Mouse (Mus musculus) forebrain, embryonic 14.5 days (tissue): Measurements from ENCODE around the gene Ralgps2. TPM values are rescaled to one million over a fixed set of nuclear protein-coding genes. Genes with fewer than 3 reads are reported as not detected.
A peak's percentile ranks its signal among the peaks of the same experiment; 100 is the strongest.

ENCODE experiments used
- ATAC-seq: fragments of 200-750 bp; cut with Nextera tagmentation; 2 replicates; pipeline ENCODE4 v1.8.0; 2017; ENCODE audit warnings: mild to moderate bottlenecking, moderate library complexity
- DNase-seq: peaks from one replicate; pipeline ENCODE4 v3.0.0-alpha.2; 2015; ENCODE audit warnings: low spot score
- H3K27ac ChIP-seq: fragments of 300-500 bp; sonication (generic); 2 replicates; pipeline ENCODE4 v1.5.1; 2014; ENCODE audit warnings: low read depth, mild to moderate bottlenecking, control low read depth, low read length, moderate library complexity
- H3K27me3 ChIP-seq: fragments of 300-500 bp; sonication (generic); replicated peaks from 2 replicates; pipeline ENCODE4 v1.6.1; 2014; ENCODE audit warnings: low read length, control low read depth, mixed read lengths; ENCODE audit not compliant: control insufficient read depth, insufficient read depth
- H3K36me3 ChIP-seq: fragments of 300-500 bp; sonication (generic); 2 replicates; pipeline ENCODE4 v1.6.1; 2014; ENCODE audit warnings: low read length, control low read depth; ENCODE audit not compliant: control insufficient read depth, insufficient read depth
- H3K4me1 ChIP-seq: fragments of 300-500 bp; sonication (generic); 2 replicates; pipeline ENCODE4 v1.6.1; 2014; ENCODE audit warnings: antibody characterized with exemption, low read length, control low read depth; ENCODE audit not compliant: control insufficient read depth, insufficient read depth
- H3K4me2 ChIP-seq: fragments of 300-500 bp; sonication (generic); 2 replicates; pipeline ENCODE4 v1.6.1; 2014; ENCODE audit warnings: mild to moderate bottlenecking, control low read depth, low read length
- H3K4me3 ChIP-seq: fragments of 300-500 bp; sonication (generic); 2 replicates; pipeline ENCODE4 v1.5.1; 2014; ENCODE audit warnings: low read depth, low read length, control low read depth
- H3K9ac ChIP-seq: fragments of 300-500 bp; sonication (generic); 2 replicates; pipeline ENCODE4 v1.6.1; 2014; ENCODE audit warnings: mild to moderate bottlenecking, low read length, control low read depth, moderate library complexity
- H3K9me3 ChIP-seq: fragments of 300-500 bp; sonication (generic); replicated peaks from 2 replicates; pipeline ENCODE4 v1.6.1; 2016; ENCODE audit warnings: low read length, control low read depth, mixed read lengths; ENCODE audit not compliant: control insufficient read depth
- WGBS: fragments of 180-500 bp; shearing (Covaris S2); extraction: QIAGEN DNeasy Blood & Tissue Kit; methylation state at CpG from one replicate; pipeline ENCODE4 v1.1.7; 2014; 5-methylcytosine and 5-hydroxymethylcytosine counted together
- polyA plus RNA-seq: library from polyadenylated mRNA; unstranded; fragments of >200 nt; fragmentation: Nextera tagmentation; extraction: Ambion mirVana; gene quantifications from 2 replicates; pipeline ENCODE4 v1.2.1, GENCODE M21; 2014

Ralgps2 gene
- polyA plus RNA-seq, 1 experiment from 2014 or later: 93.0 TPM

DNA sequence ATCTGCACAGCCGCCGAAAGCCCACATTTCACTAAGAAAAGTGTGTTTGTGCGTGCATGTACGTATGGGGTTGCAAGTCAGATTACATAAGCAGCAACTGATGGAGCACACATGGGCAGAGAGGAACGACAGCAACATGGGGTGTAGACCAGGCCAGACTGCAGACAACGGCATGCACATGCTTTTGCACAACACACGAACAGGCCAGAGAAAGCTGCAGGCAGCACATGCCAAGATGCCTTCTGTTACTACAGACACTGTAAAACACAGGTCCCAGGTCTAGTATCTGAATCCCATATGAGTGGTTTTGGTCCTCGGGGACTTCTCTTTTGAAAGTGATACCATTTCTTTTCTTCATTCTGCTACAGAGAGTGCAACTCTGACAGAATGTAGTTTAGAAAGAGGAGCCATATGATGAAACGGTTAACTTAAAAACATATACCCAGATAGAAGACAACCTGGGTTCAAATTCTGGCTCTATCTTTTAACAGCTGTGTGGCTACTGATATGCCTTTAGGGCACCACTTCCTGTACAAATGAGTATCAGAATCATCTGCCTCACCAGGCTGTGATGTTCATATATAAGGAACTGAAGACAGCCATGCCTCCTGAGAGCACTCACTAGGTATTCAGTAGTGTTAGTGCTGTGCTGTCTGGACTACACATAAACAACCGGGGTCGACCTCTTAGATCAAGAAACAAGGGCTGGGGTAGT lies 97.6 kb downstream of the Ralgps2 start:
- Histone ChIP-seq H3K4me1 (peaks cover 12% of the 10 kb centered on the region), H3K27ac (no peak overlapping the region), H3K9ac (no peak overlapping the region), H3K36me3 (no peaks in the 10 kb centered on the region), H3K9me3 (no peaks in the 10 kb centered on the region), H3K4me3 (no peak overlapping the region), H3K27me3 (no peaks in the 10 kb centered on the region), H3K4me2 (no peak overlapping the region)
- ATAC-seq: no peak
- 81% methylated on average over 11 of the region's 11 CpGs for WGBS
- DNase-seq: peak; percentile 25

DNA sequence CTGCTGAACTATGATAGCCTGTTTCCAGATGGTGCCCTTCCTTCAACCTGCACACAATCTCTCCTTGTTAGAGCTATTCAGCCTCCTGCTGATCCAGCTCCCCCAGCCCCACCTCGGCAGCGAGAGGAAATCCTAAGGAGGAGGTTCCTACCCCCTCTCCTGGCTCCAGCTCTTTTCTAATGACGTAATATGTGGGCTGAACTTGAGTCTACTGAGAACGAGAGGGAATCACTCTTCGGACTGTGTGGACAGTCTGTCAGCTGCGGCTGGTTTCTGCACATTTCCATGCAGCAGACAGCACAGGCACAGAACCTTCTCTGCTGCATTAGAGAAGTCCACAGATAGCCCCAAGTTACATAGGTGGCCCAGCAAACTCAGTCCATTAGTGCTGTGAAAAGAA lies 100.7 kb downstream of the Ralgps2 start:
- Histone ChIP-seq H3K36me3 (no peaks in the 10 kb centered on the region), H3K9me3 (no peaks in the 10 kb centered on the region), H3K27me3 (no peaks in the 10 kb centered on the region), H3K4me2 (peak overlapping the region; percentile 35), H3K9ac (no peak overlapping the region), H3K4me3 (no peak overlapping the region), H3K4me1 (peaks cover 12% of the 10 kb centered on the region), H3K27ac (peak overlapping the region; percentile 45; the same call in 1 of the 2 replicates)
- peak; percentile 87 for DNase-seq
- ATAC-seq: peak; percentile 89
- WGBS: 3% methylated on average over 6 of the region's 6 CpGs

DNA sequence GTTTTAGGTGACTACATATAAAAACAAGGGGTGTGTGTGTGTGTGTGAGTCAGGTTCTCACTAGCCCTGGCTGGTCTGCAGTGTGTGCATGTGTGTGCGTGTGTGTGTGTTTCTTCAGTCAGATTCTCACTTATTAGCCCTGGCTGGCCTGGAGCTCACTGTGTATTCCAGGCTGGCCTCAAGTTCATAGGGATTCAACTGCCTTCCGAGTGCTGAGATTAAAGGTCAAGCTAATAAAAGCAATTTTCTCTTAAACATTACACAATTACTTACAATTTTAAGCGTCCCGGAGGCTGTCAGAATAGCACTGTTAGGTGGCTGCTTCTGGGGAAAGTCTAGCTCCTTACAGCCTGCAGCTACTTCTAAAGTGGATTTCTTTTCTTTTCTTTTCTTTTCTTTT lies 101.2 kb downstream of the Ralgps2 start, which contains the start of gene Angptl1:
Gene Angptl1 (plus strand): TSS at position 386 of the 400 bp plus-strand sequence.
- ATAC-seq: peak; percentile 54; the same call in 1 of the 2 replicates
- peak within 1 kb of the TSS; percentile 35 for H3K4me2 ChIP-seq

DNA sequence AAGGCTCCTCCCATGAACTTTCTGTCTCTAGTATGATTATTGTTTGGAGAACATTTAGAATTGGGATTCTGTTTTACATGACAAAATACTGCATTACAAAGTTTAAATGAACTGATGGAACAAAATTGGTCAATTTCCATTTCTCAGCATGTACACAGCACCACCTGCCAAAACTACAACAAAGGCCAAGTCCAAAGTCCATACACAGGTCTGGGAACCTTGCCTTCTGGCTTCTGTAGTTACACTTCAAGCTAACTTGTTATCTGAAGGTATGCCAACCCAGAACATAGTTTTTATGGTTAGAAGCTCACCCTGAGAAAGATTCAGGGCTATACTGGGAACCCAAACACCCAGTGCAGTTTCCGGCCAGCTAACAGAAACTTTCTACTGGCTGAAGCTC lies 120.2 kb downstream of the Ralgps2 start:
- H3K4me2 ChIP-seq: no peak overlapping the region
- no peaks in the 10 kb centered on the region for H3K4me1 ChIP-seq
- no peak for ATAC-seq
- H3K27ac ChIP-seq: no peak overlapping the region
- H3K36me3 ChIP-seq: peaks cover 50% of the 10 kb centered on the region
- H3K27me3 ChIP-seq: no peaks in the 10 kb centered on the region
- no peaks in the 10 kb centered on the region for H3K9me3 ChIP-seq
- 95% methylated on average over 1 of the region's 1 CpGs for WGBS
- H3K4me3 ChIP-seq: no peak overlapping the region
- no peak overlapping the region for H3K9ac ChIP-seq
- no peak for DNase-seq

More for the DNA sequence above, 101.2 kb downstream of the Ralgps2 start, which contains the start of gene Angptl1:
- Histone ChIP-seq H3K4me3 (no peak within 1 kb of the TSS), H3K4me1 (peaks cover 12% of the 10 kb centered on the region), H3K27me3 (no peaks in the 10 kb centered on the region), H3K27ac (peak within 1 kb of the TSS; percentile 45), H3K36me3 (no peaks in the 10 kb centered on the region), H3K9me3 (no peaks in the 10 kb centered on the region), H3K9ac (no peak within 1 kb of the TSS)
- peak; percentile 46 for DNase-seq
- WGBS: 7% methylated on average over 4 of the region's 4 CpGs

DNA sequence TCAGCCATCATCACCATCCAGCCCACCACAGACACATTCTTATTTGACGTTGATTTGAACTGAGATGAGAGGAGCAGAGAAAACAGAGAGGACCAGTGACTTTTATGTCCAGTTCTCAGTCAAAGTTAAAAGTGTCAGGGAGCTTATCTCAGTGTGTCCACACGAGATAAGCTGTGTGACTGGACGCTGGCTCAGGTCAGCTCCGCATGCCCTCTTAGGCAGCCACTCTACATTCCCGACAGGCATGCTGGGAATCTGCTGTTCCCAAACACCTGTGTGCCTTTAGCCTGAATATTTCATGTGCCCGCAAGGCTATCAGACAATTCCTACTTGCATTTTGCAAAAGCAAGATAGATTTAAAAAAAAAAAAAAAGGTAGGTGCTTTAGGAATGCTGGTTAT lies 125.9 kb downstream of the Ralgps2 start:
- peaks cover 61% of the 10 kb centered on the region for H3K36me3 ChIP-seq
- H3K27ac ChIP-seq: no peak overlapping the region
- H3K27me3 ChIP-seq: no peaks in the 10 kb centered on the region
- H3K4me2 ChIP-seq: no peak overlapping the region
- DNase-seq (no peak), ATAC-seq (no peak)
- H3K9me3 ChIP-seq: no peaks in the 10 kb centered on the region
- H3K9ac ChIP-seq: no peak overlapping the region
- WGBS: 87% methylated on average over 6 of the region's 6 CpGs
- H3K4me1 ChIP-seq: no peaks in the 10 kb centered on the region
- no peak overlapping the region for H3K4me3 ChIP-seq

DNA sequence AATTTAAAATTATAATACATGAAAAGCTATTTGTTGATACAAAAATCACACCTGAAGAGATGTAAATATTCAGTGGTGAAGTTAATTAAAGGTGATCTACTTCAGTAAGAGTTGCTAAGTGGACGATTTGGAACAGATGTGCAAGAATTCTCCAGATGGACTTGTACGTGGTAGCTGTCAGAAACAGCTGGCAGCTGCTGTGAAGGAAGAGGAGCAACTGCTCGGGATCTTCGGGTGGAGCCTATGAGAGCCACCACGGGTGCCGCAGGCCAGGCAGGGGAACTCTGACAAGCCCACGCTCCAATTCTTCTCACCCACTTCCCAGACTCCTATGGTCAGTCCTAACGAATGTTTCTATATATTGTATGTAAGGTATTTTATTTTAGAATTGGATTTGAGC lies 126.7 kb downstream of the Ralgps2 start:
- DNase-seq: no peak
- whole genome bisulfite sequencing: 79% methylated on average over 8 of the region's 8 CpGs

DNA sequence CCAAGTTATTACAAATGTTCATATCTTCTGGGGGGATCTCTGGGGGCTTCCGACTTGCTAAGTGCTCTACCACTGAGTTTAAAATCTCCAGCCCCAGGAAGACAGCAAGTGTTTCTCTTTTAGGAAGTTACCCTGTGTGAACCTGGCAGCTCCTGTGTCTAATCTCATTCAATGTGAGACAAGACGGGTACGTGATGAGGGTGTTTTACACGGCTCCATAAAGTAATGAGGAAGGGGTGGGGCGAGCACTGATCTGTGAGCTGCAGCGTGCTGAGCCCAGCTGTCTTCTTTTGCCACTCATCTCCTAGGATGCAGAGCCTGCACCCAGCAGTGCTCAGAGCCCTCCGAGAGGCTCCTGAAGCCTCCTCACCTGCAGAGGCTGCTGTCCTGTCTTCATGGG lies 127.5 kb downstream of the Ralgps2 start:
- no peak for DNase-seq
- 76% methylated on average over 7 of the region's 7 CpGs for WGBS

More for the DNA sequence above, 126.7 kb downstream of the Ralgps2 start:
- no peaks in the 10 kb centered on the region for H3K4me1 ChIP-seq
- H3K27me3 ChIP-seq: no peaks in the 10 kb centered on the region
- peaks cover 56% of the 10 kb centered on the region for H3K36me3 ChIP-seq
- H3K4me2 ChIP-seq: no peak overlapping the region
- no peak overlapping the region for H3K27ac ChIP-seq
- no peaks in the 10 kb centered on the region for H3K9me3 ChIP-seq
- no peak for ATAC-seq
- no peak overlapping the region for H3K9ac ChIP-seq
- no peak overlapping the region for H3K4me3 ChIP-seq

DNA sequence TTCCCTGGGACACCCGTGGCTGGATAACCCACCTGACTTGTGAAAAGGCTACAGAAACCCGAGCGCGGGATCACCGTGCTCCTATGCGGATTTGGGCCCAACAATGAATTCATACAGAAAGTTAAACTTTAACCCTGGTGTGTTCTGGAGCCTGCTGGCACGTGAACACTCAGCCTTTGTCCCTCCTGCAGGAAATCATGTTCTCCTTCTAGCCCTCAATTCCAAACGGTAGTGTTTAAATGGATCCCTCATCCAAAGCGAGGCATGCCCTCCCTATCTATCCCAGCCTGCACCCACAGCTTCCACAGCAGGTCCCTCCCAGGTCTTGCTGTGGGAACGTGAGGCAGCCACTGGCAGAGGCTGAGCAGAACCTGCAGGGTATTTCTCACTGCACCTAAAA lies 131.1 kb downstream of the Ralgps2 start:
- Histone ChIP-seq H3K27ac (no peak overlapping the region), H3K4me2 (no peak overlapping the region), H3K9me3 (no peaks in the 10 kb centered on the region), H3K36me3 (peaks cover 35% of the 10 kb centered on the region), H3K4me3 (no peak overlapping the region), H3K9ac (no peak overlapping the region), H3K27me3 (no peaks in the 10 kb centered on the region), H3K4me1 (no peaks in the 10 kb centered on the region)
- 67% methylated on average over 10 of the region's 10 CpGs for WGBS
- ATAC-seq: no peak
- DNase-seq: no peak

More for the DNA sequence above, 127.5 kb downstream of the Ralgps2 start:
- Histone ChIP-seq H3K9ac (no peak overlapping the region), H3K4me2 (no peak overlapping the region), H3K36me3 (peaks cover 48% of the 10 kb centered on the region), H3K27me3 (no peaks in the 10 kb centered on the region), H3K27ac (no peak overlapping the region), H3K4me1 (no peaks in the 10 kb centered on the region), H3K9me3 (no peaks in the 10 kb centered on the region), H3K4me3 (no peak overlapping the region)
- ATAC-seq: no peak

DNA sequence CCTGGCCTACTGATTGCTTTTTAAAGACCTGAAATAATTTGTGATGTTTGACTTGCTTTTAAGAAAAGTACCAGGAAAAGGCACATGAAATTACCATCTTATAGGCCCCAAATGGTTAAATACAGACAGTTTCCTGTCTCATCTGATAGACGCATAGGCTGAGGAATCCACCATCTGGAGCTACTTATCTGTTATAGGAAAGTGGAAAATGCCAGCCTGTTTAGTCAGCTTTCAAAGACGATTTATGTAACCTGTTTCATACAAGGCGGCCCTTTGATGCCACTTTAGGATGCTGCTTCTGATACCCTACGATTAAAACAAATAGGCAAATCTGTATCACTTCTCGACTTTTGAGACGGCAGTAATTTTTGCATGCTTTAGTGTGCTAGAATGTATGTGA lies 138.2 kb downstream of the Ralgps2 start:
- no peaks in the 10 kb centered on the region for H3K4me1 ChIP-seq
- no peak overlapping the region for H3K4me3 ChIP-seq
- WGBS: 87% methylated on average over 6 of the region's 6 CpGs
- H3K4me2 ChIP-seq: no peak overlapping the region
- DNase-seq (peak; percentile 37), ATAC-seq (no peak)
- H3K27me3 ChIP-seq: no peaks in the 10 kb centered on the region
- no peaks in the 10 kb centered on the region for H3K9me3 ChIP-seq
- no peak overlapping the region for H3K27ac ChIP-seq
- 0 out of 2 replicates have a peak, but pooled peaks cover 5% of the 10 kb centered on the region for H3K36me3 ChIP-seq
- H3K9ac ChIP-seq: no peak overlapping the region
